Mouse (Mus musculus) hindbrain, embryonic 13.5 days (tissue): ENCODE measurements around the gene Bet1l. TPM values are rescaled to one million over a fixed set of nuclear protein-coding genes. Genes with fewer than 3 reads are reported as not detected.

Source experiments
- ATAC-seq: fragments of 200-750 bp; cut with Nextera tagmentation; 2 replicates; pipeline ENCODE4 v1.8.0; 2017; ENCODE audit warnings: moderate TSS enrichment; ENCODE audit not compliant: low FRiP score
- H3K27ac ChIP-seq: fragments of 300-500 bp; sonication (generic); 2 replicates; pipeline ENCODE4 v1.5.1; 2015; ENCODE audit warnings: inconsistent platforms, mild to moderate bottlenecking, moderate library complexity
- H3K27me3 ChIP-seq: fragments of 300-500 bp; sonication (generic); 2 replicates; pipeline ENCODE4 v1.6.1; 2015; ENCODE audit warnings: mild to moderate bottlenecking, inconsistent platforms
- H3K36me3 ChIP-seq: fragments of 300-500 bp; sonication (generic); 2 replicates; pipeline ENCODE4 v1.6.1; 2015; ENCODE audit warnings: mild to moderate bottlenecking, inconsistent platforms
- H3K4me1 ChIP-seq: fragments of 300-500 bp; sonication (generic); replicated peaks from 2 replicates; pipeline ENCODE4 v1.6.1; 2015; ENCODE audit warnings: inconsistent platforms
- H3K4me2 ChIP-seq: fragments of 300-500 bp; sonication (generic); 2 replicates; pipeline ENCODE4 v1.6.1; 2015; ENCODE audit warnings: inconsistent platforms, mild to moderate bottlenecking, moderate library complexity
- H3K4me3 ChIP-seq: fragments of 300-500 bp; sonication (generic); 2 replicates; pipeline ENCODE4 v1.5.1; 2015; ENCODE audit warnings: mild to moderate bottlenecking, inconsistent platforms
- H3K9ac ChIP-seq: fragments of 300-500 bp; sonication (generic); 2 replicates; pipeline ENCODE4 v1.6.1; 2015; ENCODE audit warnings: mild to moderate bottlenecking, inconsistent platforms
- H3K9me3 ChIP-seq: fragments of 300-500 bp; sonication (generic); 2 replicates; pipeline ENCODE4 v1.6.1; 2016; ENCODE audit warnings: inconsistent platforms
- WGBS: fragments of 180-500 bp; shearing (Covaris S2); methylation state at CpG from one replicate; pipeline ENCODE4 v1.1.7; 2015; 5-methylcytosine and 5-hydroxymethylcytosine counted together
- polyA plus RNA-seq: library from polyadenylated mRNA; unstranded; fragments of >200 nt; fragmentation: Nextera tagmentation; extraction: Ambion mirVana; gene quantifications from 2 replicates; pipeline ENCODE4 v1.2.1, GENCODE M21; 2015

The Bet1l gene
- polyA plus RNA-seq, 1 experiment from 2014 or later: 44.0 TPM

- WGBS: under 1% methylated on average over 59 of the region's 59 CpGs
- no peaks in the 10 kb centered on the region for H3K27me3 ChIP-seq
- peak within 1 kb of the TSS; percentile 88 for H3K9ac ChIP-seq
- peaks cover 27% of the 10 kb centered on the region for H3K36me3 ChIP-seq
- no peaks in the 10 kb centered on the region for H3K9me3 ChIP-seq
- ATAC-seq: peak; percentile 97
- peak within 1 kb of the TSS; percentile 92 for H3K27ac ChIP-seq
- peak within 1 kb of the TSS; percentile 94 for H3K4me3 ChIP-seq
- peaks cover 19% of the 10 kb centered on the region for H3K4me1 ChIP-seq
- peak within 1 kb of the TSS; percentile 75 for H3K4me2 ChIP-seq
Measured at GRCm38 (mm10) chr7:140881696-140882468, 24.5 kb upstream of the Bet1l start, which contains the start of the genes Psmd13 and Sirt3. TSS of gene Psmd13 (plus strand) at chr7:140881968. TSS of gene Sirt3 (minus strand) at chr7:140882309.

GRCm38 (mm10) chr7:140880865-140881515 is 23.6 kb upstream of the Bet1l start:
- peak overlapping the region; percentile 88 for H3K9ac ChIP-seq
- 29% methylated on average over 8 of the region's 8 CpGs for WGBS
- ATAC-seq: no peak
- peak overlapping the region; percentile 75 for H3K4me2 ChIP-seq
- peak overlapping the region; percentile 92 for H3K27ac ChIP-seq
- H3K27me3 ChIP-seq: no peaks in the 10 kb centered on the region
- H3K36me3 ChIP-seq: peaks cover 27% of the 10 kb centered on the region
- peak overlapping the region; percentile 94 for H3K4me3 ChIP-seq
- peaks cover 19% of the 10 kb centered on the region for H3K4me1 ChIP-seq
- H3K9me3 ChIP-seq: no peaks in the 10 kb centered on the region

GRCm38 (mm10) chr7:140880419-140880818 is 23.0 kb upstream of the Bet1l start:
- 89% methylated on average over 3 of the region's 3 CpGs for WGBS
- Histone ChIP-seq H3K9ac (no peak overlapping the region), H3K36me3 (peaks cover 28% of the 10 kb centered on the region), H3K27me3 (no peaks in the 10 kb centered on the region), H3K27ac (no peak overlapping the region), H3K4me2 (peak overlapping the region; percentile 75), H3K4me3 (peak overlapping the region; percentile 4; the same call in 1 of the 2 replicates), H3K4me1 (peaks cover 19% of the 10 kb centered on the region), H3K9me3 (no peaks in the 10 kb centered on the region)
- ATAC-seq: no peak

- Histone ChIP-seq H3K4me2 (no peak overlapping the region), H3K4me3 (no peak overlapping the region), H3K36me3 (peaks cover 31% of the 10 kb centered on the region), H3K9me3 (no peaks in the 10 kb centered on the region), H3K4me1 (peaks cover 19% of the 10 kb centered on the region), H3K9ac (no peak overlapping the region), H3K27ac (no peak overlapping the region), H3K27me3 (no peaks in the 10 kb centered on the region)
- no peak for ATAC-seq
- 90% methylated on average over 7 of the region's 7 CpGs for WGBS
Measured at GRCm38 (mm10) chr7:140879355-140879754, 22.0 kb upstream of the Bet1l start.

GRCm38 (mm10) chr7:140877364-140877763 is 20.0 kb upstream of the Bet1l start:
- ATAC-seq: no peak

GRCm38 (mm10) chr7:140874224-140874623 is 16.8 kb upstream of the Bet1l start:
- Histone ChIP-seq H3K9me3 (no peaks in the 10 kb centered on the region), H3K4me2 (no peak overlapping the region), H3K27me3 (no peaks in the 10 kb centered on the region), H3K36me3 (peaks cover 50% of the 10 kb centered on the region), H3K9ac (0 out of 2 replicates have a peak overlapping the region, but pooled peaks have one; percentile 9), H3K4me3 (no peak overlapping the region), H3K27ac (no peak overlapping the region), H3K4me1 (no peaks in the 10 kb centered on the region)
- WGBS: 91% methylated on average over 4 of the region's 4 CpGs
- ATAC-seq: no peak

More at GRCm38 (mm10) chr7:140877364-140877763, 20.0 kb upstream of the Bet1l start:
- H3K27ac ChIP-seq: no peak overlapping the region
- no peaks in the 10 kb centered on the region for H3K9me3 ChIP-seq
- WGBS: 88% methylated on average over 6 of the region's 6 CpGs
- H3K36me3 ChIP-seq: peaks cover 36% of the 10 kb centered on the region
- H3K4me2 ChIP-seq: no peak overlapping the region
- H3K4me1 ChIP-seq: peaks cover 8% of the 10 kb centered on the region
- no peak overlapping the region for H3K9ac ChIP-seq
- no peaks in the 10 kb centered on the region for H3K27me3 ChIP-seq
- H3K4me3 ChIP-seq: no peak overlapping the region

- Histone ChIP-seq H3K4me3 (no peak overlapping the region), H3K4me2 (no peak overlapping the region), H3K36me3 (peaks cover 69% of the 10 kb centered on the region), H3K4me1 (peaks cover 5% of the 10 kb centered on the region), H3K9me3 (no peaks in the 10 kb centered on the region), H3K27me3 (no peaks in the 10 kb centered on the region), H3K27ac (no peak overlapping the region), H3K9ac (no peak overlapping the region)
- 92% methylated on average over 12 of the region's 12 CpGs for WGBS
- no peak for ATAC-seq
Measured at GRCm38 (mm10) chr7:140864761-140865160, 7.4 kb upstream of the Bet1l start.

GRCm38 (mm10) chr7:140860728-140861127 is 3.4 kb upstream of the Bet1l start:
- H3K27me3 ChIP-seq: no peaks in the 10 kb centered on the region
- H3K4me3 ChIP-seq: no peak overlapping the region
- ATAC-seq: no peak
- H3K27ac ChIP-seq: no peak overlapping the region
- H3K9ac ChIP-seq: peak overlapping the region; percentile 0; the same call in 1 of the 2 replicates
- no peak overlapping the region for H3K4me2 ChIP-seq
- peaks cover 27% of the 10 kb centered on the region for H3K4me1 ChIP-seq
- 92% methylated on average over 5 of the region's 5 CpGs for WGBS
- no peaks in the 10 kb centered on the region for H3K9me3 ChIP-seq
- H3K36me3 ChIP-seq: peaks cover 72% of the 10 kb centered on the region

- no peak overlapping the region for H3K27ac ChIP-seq
- WGBS: 76% methylated on average over 6 of the region's 6 CpGs
- H3K4me3 ChIP-seq: no peak overlapping the region
- no peaks in the 10 kb centered on the region for H3K9me3 ChIP-seq
- H3K4me1 ChIP-seq: peaks cover 35% of the 10 kb centered on the region
- peaks cover 67% of the 10 kb centered on the region for H3K36me3 ChIP-seq
- 0 out of 2 replicates have a peak overlapping the region, but pooled peaks have one; percentile 87 for H3K9ac ChIP-seq
- no peak for ATAC-seq
- H3K27me3 ChIP-seq: no peaks in the 10 kb centered on the region
- no peak overlapping the region for H3K4me2 ChIP-seq
Measured at GRCm38 (mm10) chr7:140859997-140860396, 2.6 kb upstream of the Bet1l start.

- H3K4me2 ChIP-seq: peak overlapping the region; percentile 98
- H3K27ac ChIP-seq: no peak overlapping the region
- peaks cover 39% of the 10 kb centered on the region for H3K4me1 ChIP-seq
- no peaks in the 10 kb centered on the region for H3K27me3 ChIP-seq
- no peak for ATAC-seq
- WGBS: 96% methylated on average over 8 of the region's 8 CpGs
- H3K36me3 ChIP-seq: peaks cover 62% of the 10 kb centered on the region
- H3K9me3 ChIP-seq: no peaks in the 10 kb centered on the region
- peak overlapping the region; percentile 87 for H3K9ac ChIP-seq
- H3K4me3 ChIP-seq: peak overlapping the region; percentile 85
Measured at GRCm38 (mm10) chr7:140858746-140859145, 1.4 kb upstream of the Bet1l start.

- WGBS: under 1% methylated on average over 50 of the region's 50 CpGs
- ATAC-seq: peak; percentile 79
- peak within 1 kb of the TSS; percentile 98 for H3K4me2 ChIP-seq
- peaks cover 39% of the 10 kb centered on the region for H3K4me1 ChIP-seq
- H3K36me3 ChIP-seq: peaks cover 62% of the 10 kb centered on the region
- H3K27ac ChIP-seq: peak within 1 kb of the TSS; percentile 94
- peak within 1 kb of the TSS; percentile 87 for H3K9ac ChIP-seq
- H3K27me3 ChIP-seq: no peaks in the 10 kb centered on the region
- no peaks in the 10 kb centered on the region for H3K9me3 ChIP-seq
- peak within 1 kb of the TSS; percentile 85 for H3K4me3 ChIP-seq
Measured at GRCm38 (mm10) chr7:140856785-140857549, 410 bp downstream of the Bet1l start, which contains the start of gene Ric8a. TSS of gene Ric8a (plus strand) at chr7:140856957.
